Mouse (Mus musculus): ENCODE measurements at regions not wholly inside any gene's neighbourhood (a gene's known extent, or its start where the extent isn't known, plus 50 kb on each side); places are given as distances from the start of the nearest gene placed in this dataset.

DNA sequence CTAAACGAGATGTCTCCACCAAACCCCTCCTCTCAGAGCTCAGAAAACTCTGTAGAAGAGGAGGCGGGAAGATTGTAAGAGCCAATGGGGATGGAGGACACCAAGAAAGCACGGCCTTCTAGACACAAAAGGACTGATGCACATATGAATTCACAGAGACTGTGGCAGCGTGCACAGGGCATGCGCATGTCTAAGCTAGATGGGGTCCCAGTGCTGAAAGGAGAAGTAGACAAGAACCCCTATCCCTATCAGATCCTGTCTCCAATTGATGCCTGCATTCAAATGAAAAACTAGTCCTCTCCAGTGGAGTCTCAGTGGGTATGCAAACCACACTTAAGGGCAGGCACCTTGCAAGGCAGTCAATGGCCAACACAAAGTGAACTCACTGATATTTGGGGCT, 123.3 kb downstream of the Dhrs2 start:
- Histone ChIP-seq H3K36me3 (ENCODE audit: poor library complexity, severe bottlenecking) (no peaks in the 10 kb centered on the region), H3K9me3 (replicated peaks) (no peaks in the 10 kb centered on the region), H3K27ac (no peak overlapping the region), H3K4me1 (no peaks in the 10 kb centered on the region), H3K9ac (no peak overlapping the region), H3K4me2 (no peak overlapping the region), H3K27me3 (no peaks in the 10 kb centered on the region), H3K4me3 (no peak overlapping the region)
- no peak for ATAC-seq
- WGBS = 84% methylated on average over 5 of the region's 5 CpGs

DNA sequence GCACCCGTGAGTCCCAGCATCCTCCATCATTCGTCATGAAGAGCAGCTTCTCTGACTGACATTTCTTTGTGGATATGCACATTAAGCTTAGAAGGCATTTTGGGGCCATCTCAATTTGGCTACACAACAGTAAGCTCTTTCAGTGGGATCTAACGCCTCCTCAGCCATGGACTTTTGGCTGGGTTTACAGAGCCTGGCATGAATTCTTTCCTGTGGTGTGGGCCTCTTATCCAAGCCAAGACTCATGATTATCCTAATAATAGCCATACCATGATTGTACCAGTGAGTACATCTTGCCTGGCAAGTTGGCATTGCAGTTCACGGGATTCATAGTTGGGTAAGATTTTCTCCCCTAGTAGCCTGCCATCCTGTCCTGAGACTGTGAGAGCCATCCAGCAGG, 126.3 kb downstream of the Dhrs2 start:
- Histone ChIP-seq H3K4me1 (no peaks in the 10 kb centered on the region), H3K36me3 (ENCODE audit: poor library complexity, severe bottlenecking) (no peaks in the 10 kb centered on the region), H3K4me3 (no peak overlapping the region), H3K27ac (no peak overlapping the region), H3K4me2 (no peak overlapping the region), H3K9me3 (replicated peaks) (no peaks in the 10 kb centered on the region), H3K9ac (no peak overlapping the region), H3K27me3 (no peaks in the 10 kb centered on the region)
- WGBS = 81% methylated on average over 4 of the region's 4 CpGs
- ATAC-seq = no peak

DNA sequence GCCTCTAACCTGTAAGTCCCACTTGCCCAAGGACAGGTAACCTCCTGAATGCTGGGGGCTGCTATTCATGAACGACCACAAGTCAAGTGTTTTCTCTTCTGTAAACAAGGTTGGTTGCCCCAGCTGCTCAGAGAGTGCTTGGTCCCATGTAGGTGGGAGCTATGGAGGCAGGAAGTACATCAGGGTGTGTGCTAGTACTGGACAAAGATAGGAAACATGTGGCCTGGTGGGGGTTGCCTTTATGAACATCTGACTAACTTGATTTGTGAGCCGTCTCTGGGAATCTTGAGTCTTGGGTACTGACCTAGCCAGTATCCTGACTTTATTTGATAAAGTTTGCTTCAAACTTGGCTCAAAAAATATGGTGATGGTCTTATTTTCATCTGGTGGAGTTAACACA, 121.3 kb upstream of the Dhrs4 start:
- Histone ChIP-seq H3K9me3 (replicated peaks) (no peaks in the 10 kb centered on the region), H3K4me1 (no peaks in the 10 kb centered on the region), H3K27ac (no peak overlapping the region), H3K4me2 (no peak overlapping the region), H3K36me3 (ENCODE audit: poor library complexity, severe bottlenecking) (no peaks in the 10 kb centered on the region), H3K27me3 (no peaks in the 10 kb centered on the region), H3K4me3 (no peak overlapping the region), H3K9ac (no peak overlapping the region)
- no peak for ATAC-seq
- WGBS = 86% methylated on average over 2 of the region's 2 CpGs

DNA sequence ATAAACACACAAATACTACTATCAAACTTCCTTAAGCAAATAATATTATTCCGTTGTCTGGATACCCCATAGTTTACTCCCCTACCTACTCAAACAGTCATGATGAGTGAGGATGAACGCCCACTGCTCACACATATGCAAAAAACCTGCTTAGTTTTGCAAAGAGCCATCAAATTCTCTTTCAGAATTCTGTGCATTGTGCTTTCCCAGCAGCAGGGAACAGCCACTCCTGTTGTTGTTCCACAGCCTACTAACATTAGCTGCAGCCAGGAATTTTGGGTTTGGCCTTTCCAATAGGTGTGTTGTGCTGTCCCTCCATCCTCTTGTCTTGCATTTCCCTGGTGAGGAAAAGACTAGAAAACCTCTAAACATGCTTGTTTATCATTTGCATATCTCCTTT, 120.1 kb upstream of the Dhrs4 start:
- Histone ChIP-seq H3K27me3 (no peaks in the 10 kb centered on the region), H3K4me2 (no peak overlapping the region), H3K9ac (no peak overlapping the region), H3K4me1 (no peaks in the 10 kb centered on the region), H3K27ac (no peak overlapping the region), H3K4me3 (no peak overlapping the region), H3K9me3 (replicated peaks) (no peaks in the 10 kb centered on the region), H3K36me3 (ENCODE audit: poor library complexity, severe bottlenecking) (no peaks in the 10 kb centered on the region)
- WGBS = 72% methylated on average over 2 of the region's 2 CpGs
- no peak for ATAC-seq

DNA sequence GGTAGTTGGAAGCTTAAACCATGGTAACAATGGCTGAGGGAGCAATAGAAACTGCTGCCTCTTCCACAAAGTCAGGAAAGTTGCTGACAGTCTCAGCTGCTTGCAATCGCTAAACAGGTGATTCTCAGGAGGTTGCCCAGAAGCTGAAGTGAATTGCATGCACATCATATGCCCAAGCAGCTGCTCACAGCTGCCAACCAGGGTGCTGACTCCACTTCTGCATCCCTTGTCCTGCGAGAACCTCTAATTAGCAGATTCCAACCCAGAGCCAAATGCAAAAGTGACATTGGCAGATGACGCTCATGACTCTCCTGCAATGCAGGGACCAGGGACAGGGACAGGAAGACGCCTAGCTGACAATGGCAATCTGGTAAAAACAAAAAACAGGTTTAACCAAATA, 116.2 kb upstream of the Dhrs4 start:
- no peak overlapping the region for H3K4me3 ChIP-seq
- H3K4me2 ChIP-seq = no peak overlapping the region
- H3K36me3 ChIP-seq (ENCODE audit: poor library complexity, severe bottlenecking) = no peaks in the 10 kb centered on the region
- no peak overlapping the region for H3K27ac ChIP-seq
- no peaks in the 10 kb centered on the region for H3K4me1 ChIP-seq
- no peak overlapping the region for H3K9ac ChIP-seq
- WGBS = 79% methylated on average over 4 of the region's 4 CpGs
- no peak for ATAC-seq
- no peaks in the 10 kb centered on the region for H3K27me3 ChIP-seq
- H3K9me3 ChIP-seq (replicated peaks) = no peaks in the 10 kb centered on the region

DNA sequence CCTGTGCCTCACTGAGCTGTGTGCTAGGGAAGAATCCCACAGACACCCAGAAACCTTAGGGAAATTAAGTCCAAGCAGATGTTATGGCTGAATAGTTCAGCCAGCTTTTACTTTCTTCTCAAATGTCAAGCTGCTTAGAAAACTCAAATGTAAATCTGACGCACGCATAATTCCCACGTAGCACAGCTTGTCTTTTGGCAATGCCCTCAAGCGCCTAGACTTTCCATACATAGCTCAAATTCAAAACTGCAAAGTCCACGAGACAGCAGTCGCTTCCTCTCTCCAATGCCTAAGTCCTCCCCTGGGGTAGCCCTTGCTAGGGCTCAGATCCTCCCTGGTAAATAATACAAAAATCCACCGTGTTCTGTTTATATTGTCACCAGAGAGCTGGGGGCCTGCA, 115.8 kb upstream of the Dhrs4 start:
- Histone ChIP-seq H3K9ac (no peak overlapping the region), H3K4me2 (no peak overlapping the region), H3K27ac (no peak overlapping the region), H3K4me3 (no peak overlapping the region), H3K4me1 (no peaks in the 10 kb centered on the region), H3K36me3 (ENCODE audit: poor library complexity, severe bottlenecking) (no peaks in the 10 kb centered on the region), H3K27me3 (no peaks in the 10 kb centered on the region), H3K9me3 (replicated peaks) (no peaks in the 10 kb centered on the region)
- 77% methylated on average over 7 of the region's 7 CpGs for WGBS
- ATAC-seq = no peak

DNA sequence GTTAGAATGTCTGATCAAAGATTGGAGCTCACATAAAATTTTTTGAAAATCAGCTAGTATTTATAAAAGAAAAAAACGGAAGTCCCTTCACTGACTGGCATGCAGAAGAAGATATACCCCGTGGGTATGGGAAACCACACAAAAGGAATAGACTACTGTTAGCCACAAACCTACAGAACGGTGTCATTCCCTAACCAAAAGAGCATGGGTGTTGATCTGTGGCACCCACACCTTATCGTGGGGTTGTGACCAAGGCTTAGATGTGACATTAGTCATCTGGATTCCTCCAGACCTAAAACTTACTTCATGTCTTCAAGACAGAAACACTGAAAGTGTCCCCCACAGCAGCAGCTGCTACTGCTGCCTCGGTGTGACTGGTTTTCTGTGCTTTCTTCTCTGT, 108.2 kb upstream of the Dhrs4 start:
- H3K27me3 ChIP-seq = no peaks in the 10 kb centered on the region
- H3K4me2 ChIP-seq = no peak overlapping the region
- no peaks in the 10 kb centered on the region for H3K36me3 ChIP-seq (ENCODE audit: poor library complexity, severe bottlenecking)
- WGBS = 90% methylated on average over 5 of the region's 5 CpGs
- no peak for ATAC-seq
- H3K9ac ChIP-seq = no peak overlapping the region
- no peak overlapping the region for H3K4me3 ChIP-seq
- H3K9me3 ChIP-seq (replicated peaks) = no peaks in the 10 kb centered on the region
- H3K4me1 ChIP-seq = no peaks in the 10 kb centered on the region
- H3K27ac ChIP-seq = no peak overlapping the region

DNA sequence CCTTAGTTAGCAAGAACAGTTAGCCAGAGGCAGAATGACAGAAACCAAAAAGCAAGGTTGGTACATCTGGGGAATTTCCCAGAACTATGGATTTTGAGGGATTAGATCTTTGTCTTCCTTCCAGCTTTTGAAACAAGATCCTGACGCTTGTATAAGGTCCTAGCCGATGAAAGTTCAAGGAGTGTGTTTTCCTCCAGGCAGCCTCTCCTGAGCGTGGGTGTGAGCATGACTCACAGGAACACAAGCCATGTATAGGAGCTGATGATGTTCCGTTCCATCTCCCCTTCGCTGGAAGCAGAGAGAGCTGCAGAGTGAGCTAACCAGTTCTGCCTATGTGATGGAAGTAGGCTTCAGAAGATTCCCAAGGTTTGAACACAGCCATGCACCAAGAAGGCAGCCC, 105.6 kb upstream of the Dhrs4 start:
- ATAC-seq = no peak
- H3K4me3 ChIP-seq = no peak overlapping the region
- H3K9ac ChIP-seq = no peak overlapping the region
- no peak overlapping the region for H3K4me2 ChIP-seq
- H3K27me3 ChIP-seq = no peaks in the 10 kb centered on the region
- no peaks in the 10 kb centered on the region for H3K4me1 ChIP-seq
- no peaks in the 10 kb centered on the region for H3K9me3 ChIP-seq (replicated peaks)
- WGBS = 89% methylated on average over 5 of the region's 5 CpGs
- H3K36me3 ChIP-seq (ENCODE audit: poor library complexity, severe bottlenecking) = no peaks in the 10 kb centered on the region
- H3K27ac ChIP-seq = no peak overlapping the region

DNA sequence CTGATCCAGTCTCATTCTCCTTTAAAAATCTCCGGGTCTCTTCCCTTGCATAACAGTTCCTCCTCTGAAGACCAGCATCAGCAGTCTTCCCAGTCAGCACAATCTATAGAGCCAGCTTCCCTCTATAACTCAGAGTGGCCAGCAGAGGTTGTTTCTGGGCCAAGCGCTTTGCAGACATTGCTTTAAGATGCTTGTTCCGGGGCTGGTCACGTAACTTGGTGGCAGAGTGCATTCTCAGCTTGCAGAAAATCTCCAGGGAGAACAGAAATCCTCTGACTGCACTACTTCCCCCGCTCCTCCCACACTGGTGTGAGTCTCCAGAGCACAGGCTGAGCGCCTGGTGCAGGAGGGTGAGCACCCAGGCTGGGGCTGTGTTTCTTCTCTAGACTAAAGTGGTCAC, 91.8 kb upstream of the Dhrs4 start:
- Histone ChIP-seq H3K27me3 (no peaks in the 10 kb centered on the region), H3K36me3 (ENCODE audit: poor library complexity, severe bottlenecking) (no peaks in the 10 kb centered on the region), H3K27ac (no peak overlapping the region), H3K9ac (no peak overlapping the region), H3K4me3 (no peak overlapping the region), H3K9me3 (replicated peaks) (no peaks in the 10 kb centered on the region), H3K4me1 (no peaks in the 10 kb centered on the region), H3K4me2 (no peak overlapping the region)
- WGBS = 71% methylated on average over 6 of the region's 6 CpGs
- ATAC-seq = no peak

DNA sequence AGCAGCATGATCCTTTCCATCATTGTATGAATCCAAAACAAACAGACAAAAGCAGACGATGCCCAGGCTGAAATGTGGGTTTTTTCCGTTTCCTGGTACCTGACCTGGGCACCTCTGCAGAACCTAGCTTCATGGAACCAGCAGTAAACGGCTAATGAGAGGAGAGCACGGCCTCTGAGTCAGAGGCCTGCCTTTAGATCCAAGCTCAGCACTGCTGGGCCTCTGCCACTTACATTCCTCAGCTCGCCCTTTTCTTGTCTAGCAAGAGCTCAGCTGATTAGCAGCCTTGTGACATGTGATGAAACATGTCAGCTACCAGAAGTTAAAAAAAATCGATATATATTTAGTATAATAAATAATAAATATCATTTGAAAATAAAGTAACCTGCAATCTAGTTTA, 91.2 kb upstream of the Dhrs4 start:
- no peaks in the 10 kb centered on the region for H3K27me3 ChIP-seq
- WGBS = 61% methylated on average over 6 of the region's 6 CpGs

DNA sequence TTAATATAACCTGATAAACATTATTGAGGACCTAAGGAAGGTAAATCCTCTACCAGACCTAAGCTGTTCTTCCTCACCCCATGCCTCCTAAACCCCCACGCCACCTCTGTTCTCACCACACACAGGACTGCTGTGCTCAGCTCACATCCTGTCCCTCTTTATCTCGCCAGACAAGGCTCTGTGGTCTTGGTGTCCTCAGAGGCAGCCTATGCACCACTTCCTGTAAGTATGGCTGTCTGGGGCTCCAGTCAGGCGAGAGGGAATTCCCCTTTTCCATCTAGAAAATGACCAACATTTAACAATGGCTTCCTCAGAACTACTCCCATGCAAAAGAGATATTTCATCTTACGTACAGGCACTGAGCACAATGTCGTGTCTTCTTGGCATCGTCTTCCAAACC, 86.2 kb upstream of the Dhrs4 start:
- no peak overlapping the region for H3K27ac ChIP-seq
- 82% methylated on average over 6 of the region's 6 CpGs for WGBS
- no peak overlapping the region for H3K4me3 ChIP-seq
- no peak overlapping the region for H3K9ac ChIP-seq
- no peak for ATAC-seq
- no peaks in the 10 kb centered on the region for H3K36me3 ChIP-seq (ENCODE audit: poor library complexity, severe bottlenecking)
- no peaks in the 10 kb centered on the region for H3K4me1 ChIP-seq
- no peaks in the 10 kb centered on the region for H3K9me3 ChIP-seq (replicated peaks)
- H3K4me2 ChIP-seq = no peak overlapping the region
- H3K27me3 ChIP-seq = no peaks in the 10 kb centered on the region

More for the DNA sequence above, 91.2 kb upstream of the Dhrs4 start:
- Histone ChIP-seq H3K9ac (no peak overlapping the region), H3K4me2 (no peak overlapping the region), H3K36me3 (ENCODE audit: poor library complexity, severe bottlenecking) (no peaks in the 10 kb centered on the region), H3K4me3 (no peak overlapping the region), H3K9me3 (replicated peaks) (no peaks in the 10 kb centered on the region), H3K4me1 (no peaks in the 10 kb centered on the region), H3K27ac (no peak overlapping the region)
- ATAC-seq = no peak

DNA sequence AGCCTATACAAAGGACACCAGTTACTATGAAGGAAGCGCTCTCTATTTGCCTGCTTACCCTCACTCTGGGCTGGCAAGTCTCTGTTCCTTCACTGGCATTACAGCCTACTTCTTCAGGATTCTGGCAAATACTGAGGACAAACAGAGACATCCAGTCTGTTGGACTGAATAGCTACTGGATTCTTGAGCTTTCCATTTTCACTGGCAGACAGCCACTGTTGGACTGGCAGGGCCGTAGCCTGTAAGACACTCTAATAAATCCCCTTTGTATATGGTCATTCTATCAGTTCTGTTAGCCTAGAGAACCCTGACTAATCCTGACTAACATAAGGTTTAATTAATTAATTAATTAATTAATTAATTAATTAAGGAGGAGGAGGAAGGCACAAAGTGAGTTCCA, 72.4 kb upstream of the Dhrs4 start:
- H3K36me3 ChIP-seq (ENCODE audit: poor library complexity, severe bottlenecking) = no peaks in the 10 kb centered on the region
- no peaks in the 10 kb centered on the region for H3K4me1 ChIP-seq
- ATAC-seq = no peak
- H3K27ac ChIP-seq = no peak overlapping the region
- H3K9me3 ChIP-seq (replicated peaks) = no peaks in the 10 kb centered on the region
- H3K27me3 ChIP-seq = no peaks in the 10 kb centered on the region
- no peak overlapping the region for H3K9ac ChIP-seq
- no peak overlapping the region for H3K4me3 ChIP-seq
- 82% methylated on average over 2 of the region's 2 CpGs for WGBS
- no peak overlapping the region for H3K4me2 ChIP-seq

Measured in forebrain, embryonic 13.5 days (tissue).